Mouse (Mus musculus) heart, postnatal 0 days (tissue): Measurements from ENCODE around the gene Arf4. TPM values are rescaled to one million over a fixed set of nuclear protein-coding genes. Genes with fewer than 3 reads are reported as not detected.

Experiments
- ATAC-seq: fragments of 200-750 bp; cut with Nextera tagmentation; 2 replicates; pipeline ENCODE4 v1.8.0; 2017; ENCODE audit warnings: low read depth, moderate number of reproducible peaks, moderate library complexity; ENCODE audit not compliant: insufficient read depth
- DNase-seq: peaks from one replicate; pipeline ENCODE4 v3.0.0-alpha.2; 2016; ENCODE audit warnings: low spot score
- H3K27ac ChIP-seq: fragments of 300-500 bp; sonication (generic); 2 replicates; pipeline ENCODE4 v1.5.1; 2014; ENCODE audit warnings: low read depth, mild to moderate bottlenecking
- H3K27me3 ChIP-seq: fragments of 300-500 bp; sonication (generic); 2 replicates; pipeline ENCODE4 v1.6.1; 2014; ENCODE audit warnings: low read length, mixed read lengths; ENCODE audit not compliant: control insufficient read depth, insufficient read depth
- H3K36me3 ChIP-seq: fragments of 300-500 bp; sonication (generic); replicated peaks from 2 replicates; pipeline ENCODE4 v1.6.1; 2014; ENCODE audit warnings: low read length, mixed read lengths; ENCODE audit not compliant: control insufficient read depth, insufficient read depth
- H3K4me1 ChIP-seq: fragments of 300-500 bp; sonication (generic); 2 replicates; pipeline ENCODE4 v1.6.1; 2014; ENCODE audit warnings: antibody characterized with exemption; ENCODE audit not compliant: control insufficient read depth, insufficient read depth
- H3K4me2 ChIP-seq: fragments of 300-500 bp; sonication (generic); 2 replicates; pipeline ENCODE4 v1.6.1; 2014; ENCODE audit warnings: low read depth, mild to moderate bottlenecking, low read length, moderate library complexity
- H3K4me3 ChIP-seq: fragments of 300-500 bp; sonication (generic); 2 replicates; pipeline ENCODE4 v1.5.1; 2014; ENCODE audit warnings: low read depth, low read length
- H3K9ac ChIP-seq: fragments of 300-500 bp; sonication (generic); replicated peaks from 2 replicates; pipeline ENCODE4 v1.6.1; 2014; ENCODE audit warnings: low read depth, low read length, mixed read lengths
- H3K9me3 ChIP-seq: fragments of 300-500 bp; sonication (generic); replicated peaks from 2 replicates; pipeline ENCODE4 v1.6.1; 2016; ENCODE audit warnings: low read length; ENCODE audit not compliant: control insufficient read depth
- CTCF ChIP-seq: IDR thresholded peaks from 2 replicates; pipeline ENCODE4 v1.5.1; 2016; ENCODE audit warnings: antibody characterized with exemption, control low read depth, low read depth
- EP300 ChIP-seq: IDR thresholded peaks from 2 replicates; pipeline ENCODE4 v1.6.1; 2016; ENCODE audit warnings: antibody characterized with exemption, low read depth
- WGBS: fragments of 180-500 bp; shearing (Covaris S2); extraction: QIAGEN DNeasy Blood & Tissue Kit; methylation state at CpG from one replicate; pipeline ENCODE4 v1.1.7; 2014; 5-methylcytosine and 5-hydroxymethylcytosine counted together
- polyA plus RNA-seq: library from polyadenylated mRNA; unstranded; fragments of >200 nt; fragmentation: Nextera tagmentation; extraction: Ambion mirVana; gene quantifications from 2 replicates; pipeline ENCODE4 v1.2.1, GENCODE M21; 2015
- total RNA-seq: library from RNA; depleted of rRNA; stranded (reverse); fragments of >200 nt; gene quantifications from 2 replicates; pipeline ENCODE4 v1.2.3, GENCODE M21; 2014; ENCODE audit warnings: low replicate concordance

Arf4 gene
- total and polyA plus RNA-seq, 2 experiments from 2014 or later: 119 to 264 TPM

DNA sequence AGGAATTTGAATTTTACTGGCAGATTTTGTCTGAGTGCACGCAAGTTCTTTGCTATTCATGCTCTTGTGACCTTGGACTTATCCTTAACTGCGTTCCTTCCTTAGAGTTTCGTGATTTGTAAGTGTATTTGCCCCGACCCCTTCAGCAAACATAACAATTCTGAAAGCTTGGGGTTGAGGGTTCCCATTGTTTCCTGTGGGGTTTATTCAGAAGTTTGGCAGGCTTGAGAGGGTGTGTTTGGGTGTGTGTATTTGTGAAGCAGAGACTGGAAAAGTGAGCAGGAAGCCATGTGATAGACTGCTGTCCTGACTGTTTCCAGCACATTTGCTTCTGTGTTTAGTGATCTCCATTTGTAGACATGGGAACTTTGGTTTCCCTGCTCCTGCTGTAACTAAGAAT is 32.5 kb upstream of the Arf4 start:
- no peak overlapping the region for H3K27ac ChIP-seq
- no peaks in the 10 kb centered on the region for H3K9me3 ChIP-seq
- TF ChIP-seq CTCF (no peak), EP300 (no peak)
- 76% methylated on average over 4 of the region's 4 CpGs for WGBS
- H3K4me2 ChIP-seq: no peak overlapping the region
- H3K4me3 ChIP-seq: no peak overlapping the region
- DNase-seq (no peak), ATAC-seq (no peak)
- H3K36me3 ChIP-seq: peaks cover 60% of the 10 kb centered on the region
- no peaks in the 10 kb centered on the region for H3K27me3 ChIP-seq
- H3K9ac ChIP-seq: no peak overlapping the region
- no peaks in the 10 kb centered on the region for H3K4me1 ChIP-seq

DNA sequence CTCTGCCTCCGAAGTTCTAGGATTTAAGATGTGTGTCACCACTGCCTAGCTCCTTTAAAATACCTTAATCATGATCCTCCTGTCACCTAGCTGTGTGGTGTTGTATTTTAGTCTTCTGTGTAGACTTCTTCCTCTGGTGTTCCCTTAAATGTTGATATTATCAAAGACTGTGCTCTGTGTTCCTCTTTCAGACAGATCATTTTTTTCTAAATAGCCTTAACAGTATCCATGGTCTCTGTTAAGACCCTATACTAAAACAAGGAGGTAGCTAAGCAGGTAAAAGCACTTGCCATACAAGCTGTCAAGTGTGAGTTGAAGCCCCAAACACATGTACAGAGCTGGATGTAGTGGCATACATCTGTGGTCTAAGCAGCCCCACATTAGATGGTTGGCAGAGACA is 28.2 kb upstream of the Arf4 start:
- TF ChIP-seq CTCF: no peak
- TF ChIP-seq EP300: no peak
- WGBS: 100% methylated on average over 1 of the region's 1 CpGs
- H3K27ac ChIP-seq: no peak overlapping the region
- peaks cover 84% of the 10 kb centered on the region for H3K36me3 ChIP-seq
- no peak overlapping the region for H3K9ac ChIP-seq
- no peaks in the 10 kb centered on the region for H3K27me3 ChIP-seq
- DNase-seq (no peak), ATAC-seq (no peak)
- no peak overlapping the region for H3K4me2 ChIP-seq
- H3K9me3 ChIP-seq: no peaks in the 10 kb centered on the region
- no peak overlapping the region for H3K4me3 ChIP-seq
- H3K4me1 ChIP-seq: no peaks in the 10 kb centered on the region

DNA sequence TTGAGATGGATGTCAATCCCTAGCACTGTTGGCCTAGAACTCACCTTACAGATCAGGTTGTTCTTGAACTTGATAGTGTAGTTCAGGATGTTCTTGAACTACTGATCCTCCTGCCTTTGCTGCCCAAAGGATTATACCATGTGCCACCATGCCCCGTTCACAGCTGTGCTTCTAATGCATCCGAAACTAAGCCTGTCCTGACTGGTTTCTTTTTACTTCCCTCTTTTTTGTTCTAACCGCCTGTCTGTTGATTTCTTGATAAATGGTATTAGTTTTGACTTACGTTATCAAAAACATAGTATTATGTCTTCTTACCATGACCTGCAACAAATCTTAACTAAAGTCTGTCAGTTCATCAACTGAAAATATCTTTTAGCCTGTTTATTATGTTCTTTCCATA is 27.2 kb upstream of the Arf4 start:
- Histone ChIP-seq H3K36me3 (peaks cover 81% of the 10 kb centered on the region), H3K9me3 (no peaks in the 10 kb centered on the region), H3K27me3 (no peaks in the 10 kb centered on the region), H3K4me1 (no peaks in the 10 kb centered on the region), H3K4me3 (no peak overlapping the region), H3K9ac (no peak overlapping the region), H3K4me2 (no peak overlapping the region), H3K27ac (no peak overlapping the region)
- DNase-seq: no peak
- WGBS: 95% methylated on average over 4 of the region's 4 CpGs
- ATAC-seq: no peak
- TF ChIP-seq EP300 (no peak), CTCF (no peak)

DNA sequence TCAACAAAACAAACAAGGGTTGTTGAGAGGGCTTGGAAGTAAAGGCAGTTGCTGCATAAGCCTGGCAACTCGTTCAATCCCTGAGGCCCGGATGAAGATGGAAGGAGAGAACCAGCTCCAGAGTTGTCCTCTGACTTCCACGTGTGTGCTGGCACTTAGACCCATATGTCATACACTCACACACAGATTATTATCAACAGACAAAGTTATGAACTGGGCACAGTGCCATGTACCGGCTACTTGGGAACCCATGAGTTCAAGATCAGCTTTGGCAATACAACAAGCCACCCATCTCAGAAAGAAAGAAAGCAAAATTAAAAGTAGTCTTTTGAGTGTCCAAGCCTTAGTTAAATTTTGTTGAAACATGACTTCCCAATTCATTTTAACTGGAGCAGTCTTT is 12.6 kb upstream of the Arf4 start:
- WGBS: 68% methylated on average over 4 of the region's 4 CpGs
- Histone ChIP-seq H3K27ac (no peak overlapping the region), H3K9ac (no peak overlapping the region), H3K4me1 (no peaks in the 10 kb centered on the region), H3K9me3 (no peaks in the 10 kb centered on the region), H3K4me2 (no peak overlapping the region), H3K36me3 (peaks cover 90% of the 10 kb centered on the region), H3K4me3 (no peak overlapping the region), H3K27me3 (no peaks in the 10 kb centered on the region)
- TF ChIP-seq EP300 (no peak), CTCF (no peak)
- DNase-seq (no peak), ATAC-seq (no peak)

DNA sequence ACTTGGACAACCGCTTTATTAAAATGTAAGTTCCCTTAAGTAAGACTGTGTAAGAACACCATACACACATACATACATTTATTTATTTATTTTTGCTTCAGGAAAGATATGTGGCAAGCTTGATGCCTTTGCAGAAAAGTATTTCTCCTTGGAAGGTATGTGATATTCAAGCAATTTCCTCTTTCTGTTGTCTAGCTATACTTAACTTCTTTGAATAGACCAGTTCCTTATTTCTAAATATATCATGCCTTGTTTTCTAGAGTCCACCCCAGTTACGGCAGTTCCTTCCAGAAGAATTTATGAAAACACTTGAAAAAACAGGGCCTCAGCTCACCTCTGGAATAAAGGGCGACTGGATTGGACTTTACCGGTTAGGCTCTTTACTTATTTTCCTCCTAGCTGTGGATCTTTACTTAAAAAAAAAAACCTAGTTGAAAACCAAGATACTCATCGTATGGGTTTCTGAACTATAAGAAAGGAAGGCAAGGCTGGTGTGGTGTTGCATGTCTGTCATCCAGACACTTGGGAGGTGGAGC is 11.2 kb upstream of the Arf4 start:
- 84% methylated on average over 5 of the region's 5 CpGs for WGBS
- H3K36me3 ChIP-seq: peaks cover 81% of the 10 kb centered on the region

DNA sequence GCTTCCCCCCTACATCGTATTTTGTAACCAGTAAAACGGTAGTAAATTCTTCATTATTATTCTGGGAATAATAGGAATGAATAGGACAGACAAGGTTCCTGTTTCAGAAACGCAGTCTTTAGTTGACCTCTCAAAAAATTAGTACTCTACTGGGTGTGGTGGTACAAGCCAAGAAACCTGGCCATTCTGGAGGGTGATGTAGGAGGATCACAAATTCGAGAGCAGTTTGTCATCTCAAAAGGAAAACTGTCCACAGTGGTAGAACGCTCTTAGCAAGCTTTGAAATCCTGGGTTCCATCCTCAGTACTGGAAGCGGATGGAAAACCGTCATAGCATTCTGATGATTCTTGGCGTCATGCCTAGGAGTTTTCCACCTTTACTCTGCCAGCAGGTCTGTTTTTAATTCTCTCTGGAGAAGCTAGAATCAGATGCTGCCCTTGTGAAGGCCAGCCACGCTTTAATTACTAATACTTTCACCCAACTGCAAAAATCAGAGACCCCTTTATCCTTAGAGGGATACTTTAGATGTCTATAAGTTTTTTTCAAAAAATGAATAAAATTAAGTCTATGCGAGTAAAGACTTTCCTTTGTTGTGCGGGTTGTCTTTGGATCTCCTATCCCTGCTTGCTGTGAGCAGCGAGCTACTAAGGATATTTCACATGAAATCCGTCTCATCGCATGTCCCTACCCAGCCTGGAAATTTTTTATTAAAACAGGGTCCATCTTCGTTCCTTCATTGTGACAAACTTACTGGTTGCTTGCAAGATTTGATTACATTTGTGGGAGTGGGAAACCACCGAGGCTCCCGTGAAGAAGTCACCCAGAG is 636 bp upstream of the Arf4 start:
- peaks cover 20% of the 10 kb centered on the region for H3K4me1 ChIP-seq
- peak overlapping the region; percentile 69 for H3K4me2 ChIP-seq
- peak overlapping the region; percentile 96 for H3K4me3 ChIP-seq
- no peak for TF ChIP-seq CTCF
- TF ChIP-seq EP300: no peak
- H3K27ac ChIP-seq: peak overlapping the region; percentile 96
- peaks cover 8% of the 10 kb centered on the region; the same call in 1 of the 2 replicates for H3K36me3 ChIP-seq
- WGBS: 10% methylated on average over 17 of the region's 17 CpGs
- H3K9me3 ChIP-seq: no peaks in the 10 kb centered on the region
- ATAC-seq: 0 out of 2 replicates have a peak, but pooled peaks have one; percentile 0
- DNase-seq: peak; percentile 68
- H3K27me3 ChIP-seq: no peaks in the 10 kb centered on the region
- peak overlapping the region; percentile 62 for H3K9ac ChIP-seq

More for the DNA sequence above, 11.2 kb upstream of the Arf4 start:
- ATAC-seq (no peak), DNase-seq (no peak)
- TF ChIP-seq EP300 (no peak), CTCF (no peak)
- H3K9me3 ChIP-seq: no peaks in the 10 kb centered on the region
- no peaks in the 10 kb centered on the region for H3K27me3 ChIP-seq
- no peak overlapping the region for H3K4me3 ChIP-seq
- H3K4me2 ChIP-seq: no peak overlapping the region
- H3K27ac ChIP-seq: no peak overlapping the region
- H3K4me1 ChIP-seq: no peaks in the 10 kb centered on the region
- H3K9ac ChIP-seq: no peak overlapping the region
